Mouse (Mus musculus) neural tube, embryonic 13.5 days (tissue): ENCODE data around the gene Smim15. TPM values are rescaled to one million over a fixed set of nuclear protein-coding genes. Genes with fewer than 3 reads are reported as not detected.

Source experiments
- ATAC-seq: fragments of 200-750 bp; cut with Nextera tagmentation; 2 replicates; pipeline ENCODE4 v1.8.0; 2017; ENCODE audit warnings: low read depth, mild to moderate bottlenecking, moderate TSS enrichment, moderate library complexity
- H3K27ac ChIP-seq: fragments of 300-500 bp; sonication (generic); replicated peaks from 2 replicates; pipeline ENCODE4 v1.5.1; 2015; ENCODE audit warnings: moderate library complexity, mild to moderate bottlenecking, inconsistent platforms
- H3K27me3 ChIP-seq: fragments of 300-500 bp; sonication (generic); 2 replicates; pipeline ENCODE4 v1.6.1; 2015; ENCODE audit warnings: mild to moderate bottlenecking, inconsistent platforms
- H3K36me3 ChIP-seq: fragments of 300-500 bp; sonication (generic); 2 replicates; pipeline ENCODE4 v1.6.1; 2015; ENCODE audit warnings: mild to moderate bottlenecking, inconsistent platforms
- H3K4me1 ChIP-seq: fragments of 300-500 bp; sonication (generic); replicated peaks from 2 replicates; pipeline ENCODE4 v1.6.1; 2015; ENCODE audit warnings: inconsistent platforms
- H3K4me2 ChIP-seq: fragments of 300-500 bp; sonication (generic); 2 replicates; pipeline ENCODE4 v1.6.1; 2015; ENCODE audit warnings: inconsistent platforms, mild to moderate bottlenecking, moderate library complexity
- H3K4me3 ChIP-seq: fragments of 300-500 bp; sonication (generic); 2 replicates; pipeline ENCODE4 v1.5.1; 2015; ENCODE audit warnings: mild to moderate bottlenecking, inconsistent platforms
- H3K9ac ChIP-seq: fragments of 300-500 bp; sonication (generic); 2 replicates; pipeline ENCODE4 v1.6.1; 2015; ENCODE audit warnings: moderate library complexity, mild to moderate bottlenecking, inconsistent platforms
- H3K9me3 ChIP-seq: fragments of 300-500 bp; sonication (generic); 2 replicates; pipeline ENCODE4 v1.6.1; 2016; ENCODE audit warnings: inconsistent platforms
- WGBS: fragments of 180-500 bp; shearing (Covaris S2); methylation state at CpG from one replicate; pipeline ENCODE4 v1.1.7; 2015; 5-methylcytosine and 5-hydroxymethylcytosine counted together
- polyA plus RNA-seq: library from polyadenylated mRNA; unstranded; fragments of >200 nt; fragmentation: Nextera tagmentation; extraction: Ambion mirVana; gene quantifications from 2 replicates; pipeline ENCODE4 v1.2.1, GENCODE M21; 2015

Smim15 gene
- 40.2 and 40.8 TPM in 2 replicates for polyA plus RNA-seq

GRCm38 (mm10) chr13:108044222-108044941 lies at the start of gene Smim15:
Gene Smim15 (plus strand): TSS chr13:108044446.
- peak within 1 kb of the TSS; percentile 94 for H3K27ac ChIP-seq
- peak within 1 kb of the TSS; percentile 64 for H3K4me2 ChIP-seq
- H3K4me3 ChIP-seq: peak within 1 kb of the TSS; percentile 87
- peak; percentile 97 for ATAC-seq
- peaks cover 7% of the 10 kb centered on the region; the same call in 1 of the 2 replicates for H3K36me3 ChIP-seq
- no peaks in the 10 kb centered on the region for H3K27me3 ChIP-seq
- H3K9me3 ChIP-seq: no peaks in the 10 kb centered on the region
- peak within 1 kb of the TSS; percentile 93 for H3K9ac ChIP-seq
- peaks cover 46% of the 10 kb centered on the region for H3K4me1 ChIP-seq
- WGBS: under 1% methylated on average over 71 of the region's 71 CpGs

DNA sequence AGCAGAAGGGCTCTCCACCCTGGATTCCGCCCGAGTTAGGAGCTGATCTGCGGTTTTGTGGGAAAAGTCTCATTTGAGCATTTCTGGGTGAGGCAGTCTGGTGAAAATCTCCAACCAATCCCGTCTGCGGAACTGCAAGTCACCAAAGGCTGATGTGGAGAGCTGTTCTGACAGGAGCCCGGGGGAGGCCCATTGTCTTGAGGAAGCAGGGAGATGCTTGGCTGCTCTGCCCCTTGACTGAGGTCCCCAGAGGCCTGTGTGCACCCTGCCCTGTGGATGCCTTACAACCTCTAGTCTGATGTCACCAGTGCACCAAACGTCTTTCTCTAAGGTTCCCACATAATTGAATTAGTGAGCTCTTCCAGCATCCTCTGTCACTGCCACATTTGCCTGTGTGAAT lies 49.0 kb upstream of the Smim15 start:
- no peaks in the 10 kb centered on the region for H3K9me3 ChIP-seq
- no peak overlapping the region for H3K4me2 ChIP-seq
- ATAC-seq: no peak
- H3K36me3 ChIP-seq: no peaks in the 10 kb centered on the region
- no peak overlapping the region for H3K9ac ChIP-seq
- H3K27me3 ChIP-seq: no peaks in the 10 kb centered on the region
- 63% methylated on average over 7 of the region's 7 CpGs for WGBS
- H3K4me1 ChIP-seq: no peaks in the 10 kb centered on the region
- no peak overlapping the region for H3K4me3 ChIP-seq
- no peak overlapping the region for H3K27ac ChIP-seq

- 95% methylated on average over 3 of the region's 3 CpGs for WGBS
- Histone ChIP-seq H3K9me3 (no peaks in the 10 kb centered on the region), H3K9ac (no peak overlapping the region), H3K27ac (no peak overlapping the region), H3K27me3 (no peaks in the 10 kb centered on the region), H3K4me1 (no peaks in the 10 kb centered on the region), H3K4me3 (no peak overlapping the region), H3K36me3 (no peaks in the 10 kb centered on the region), H3K4me2 (no peak overlapping the region)
- ATAC-seq: no peak
Observed at GRCm38 (mm10) chr13:107996301-107996700, 47.9 kb upstream of the Smim15 start.

DNA sequence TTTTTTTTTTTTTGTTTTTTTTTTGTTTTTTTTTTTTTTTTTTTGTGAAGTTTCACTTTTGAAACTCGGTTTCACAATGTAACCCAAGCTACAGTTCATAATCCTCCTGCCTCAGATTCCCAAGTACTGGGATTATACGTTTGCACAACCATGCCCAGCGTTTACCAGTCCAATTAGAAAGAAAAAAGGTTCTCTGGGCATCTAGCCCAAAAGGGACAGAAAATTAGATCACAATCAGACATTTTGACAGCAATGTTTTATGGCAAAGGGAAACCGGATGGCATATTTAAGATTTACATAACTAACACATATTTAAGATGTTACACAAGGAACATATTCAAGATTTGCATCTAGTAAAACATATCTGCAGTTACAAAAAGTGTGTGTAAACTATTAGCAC lies 36.4 kb upstream of the Smim15 start:
- WGBS: 87% methylated on average over 4 of the region's 4 CpGs
- Histone ChIP-seq H3K4me2 (no peak overlapping the region), H3K27ac (no peak overlapping the region), H3K36me3 (no peaks in the 10 kb centered on the region), H3K4me3 (no peak overlapping the region), H3K9me3 (no peaks in the 10 kb centered on the region), H3K9ac (no peak overlapping the region), H3K4me1 (no peaks in the 10 kb centered on the region), H3K27me3 (no peaks in the 10 kb centered on the region)
- no peak for ATAC-seq

DNA sequence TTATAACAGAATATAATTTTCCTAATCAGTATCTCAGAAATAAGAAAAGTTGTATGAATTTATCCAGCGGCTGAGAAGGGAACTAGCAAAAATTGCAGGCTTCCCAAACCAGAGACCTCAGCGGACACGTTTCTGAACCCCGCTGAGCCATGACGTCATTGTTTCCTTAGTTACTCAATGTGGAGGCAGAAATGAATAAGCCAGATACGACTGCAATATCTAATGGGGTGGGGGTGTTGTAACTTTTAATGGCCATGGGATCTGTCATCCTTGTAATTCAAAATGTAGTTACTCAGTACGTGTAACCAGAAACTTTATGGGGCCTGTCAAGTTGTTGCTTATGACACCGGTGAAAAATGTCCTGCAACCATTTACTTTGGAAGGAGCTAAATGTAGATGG lies 31.1 kb upstream of the Smim15 start:
- no peak for ATAC-seq
- H3K4me1 ChIP-seq: no peaks in the 10 kb centered on the region
- H3K27me3 ChIP-seq: no peaks in the 10 kb centered on the region

DNA sequence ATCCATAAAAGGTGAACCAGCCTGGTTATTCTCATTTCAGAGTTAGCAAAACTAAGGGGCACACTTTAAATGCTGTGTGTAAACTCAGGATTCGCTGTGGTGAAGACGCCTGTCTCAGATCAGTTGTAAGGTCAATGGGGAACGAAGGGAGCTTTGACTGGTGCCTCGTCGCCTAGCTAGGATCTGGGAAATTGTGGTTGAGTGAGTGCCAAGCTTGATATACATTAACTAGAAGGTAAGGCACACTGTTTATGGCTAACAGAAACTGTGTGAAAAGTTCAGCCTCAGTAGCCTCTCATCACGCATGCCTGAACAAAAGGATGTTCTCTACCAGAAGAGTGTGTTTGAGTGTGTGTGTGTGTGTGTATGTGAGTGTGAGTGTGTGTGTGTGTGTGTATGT lies 30.4 kb upstream of the Smim15 start:
- WGBS: 90% methylated on average over 6 of the region's 6 CpGs

More for the DNA sequence above, 31.1 kb upstream of the Smim15 start:
- Histone ChIP-seq H3K9ac (no peak overlapping the region), H3K9me3 (no peaks in the 10 kb centered on the region), H3K36me3 (no peaks in the 10 kb centered on the region), H3K27ac (no peak overlapping the region), H3K4me3 (no peak overlapping the region), H3K4me2 (no peak overlapping the region)
- 80% methylated on average over 8 of the region's 8 CpGs for WGBS

DNA sequence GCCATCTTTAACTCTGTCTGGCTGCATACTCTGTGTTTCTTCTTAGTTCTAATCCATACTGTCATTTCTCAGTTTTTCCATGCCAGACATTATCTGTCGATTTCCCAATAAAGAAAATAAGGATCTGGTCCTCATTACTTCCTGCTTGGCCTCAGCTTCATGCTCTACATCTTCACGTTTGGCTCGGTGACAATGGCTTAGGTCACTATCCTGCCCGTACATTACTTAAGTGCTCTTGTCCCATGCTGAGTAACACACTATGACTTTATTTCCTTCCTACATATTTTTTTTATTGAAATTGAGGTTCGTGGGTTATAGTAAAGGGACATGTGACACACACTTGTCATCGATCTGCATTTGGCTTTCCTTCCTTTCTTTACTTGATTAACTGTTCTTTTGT lies 29.1 kb upstream of the Smim15 start:
- H3K9ac ChIP-seq: no peak overlapping the region
- ATAC-seq: no peak

More for the DNA sequence above, 30.4 kb upstream of the Smim15 start:
- Histone ChIP-seq H3K4me1 (no peaks in the 10 kb centered on the region), H3K9me3 (no peaks in the 10 kb centered on the region), H3K27ac (no peak overlapping the region), H3K27me3 (no peaks in the 10 kb centered on the region), H3K4me3 (no peak overlapping the region), H3K9ac (no peak overlapping the region), H3K4me2 (no peak overlapping the region), H3K36me3 (no peaks in the 10 kb centered on the region)
- ATAC-seq: no peak

GRCm38 (mm10) chr13:108017349-108017748 lies 26.9 kb upstream of the Smim15 start:
- ATAC-seq: no peak
- no peaks in the 10 kb centered on the region for H3K4me1 ChIP-seq
- 83% methylated on average over 6 of the region's 6 CpGs for WGBS
- H3K9me3 ChIP-seq: no peaks in the 10 kb centered on the region
- H3K27ac ChIP-seq: no peak overlapping the region
- no peak overlapping the region for H3K4me2 ChIP-seq
- no peaks in the 10 kb centered on the region for H3K27me3 ChIP-seq
- H3K36me3 ChIP-seq: no peaks in the 10 kb centered on the region
- no peak overlapping the region for H3K4me3 ChIP-seq
- H3K9ac ChIP-seq: no peak overlapping the region

More for the DNA sequence above, 29.1 kb upstream of the Smim15 start:
- Histone ChIP-seq H3K9me3 (no peaks in the 10 kb centered on the region), H3K4me2 (no peak overlapping the region), H3K27ac (no peak overlapping the region), H3K4me1 (no peaks in the 10 kb centered on the region), H3K4me3 (no peak overlapping the region), H3K27me3 (no peaks in the 10 kb centered on the region), H3K36me3 (no peaks in the 10 kb centered on the region)
- 88% methylated on average over 6 of the region's 6 CpGs for WGBS

GRCm38 (mm10) chr13:108025802-108026201 lies 18.4 kb upstream of the Smim15 start:
- no peak overlapping the region for H3K9ac ChIP-seq
- no peak overlapping the region for H3K27ac ChIP-seq
- H3K4me3 ChIP-seq: no peak overlapping the region
- no peak overlapping the region for H3K4me2 ChIP-seq
- whole genome bisulfite sequencing: 67% methylated on average over 3 of the region's 3 CpGs
- H3K4me1 ChIP-seq: no peaks in the 10 kb centered on the region
- ATAC-seq: no peak
- no peaks in the 10 kb centered on the region for H3K27me3 ChIP-seq
- H3K36me3 ChIP-seq: no peaks in the 10 kb centered on the region
- no peaks in the 10 kb centered on the region for H3K9me3 ChIP-seq

- H3K36me3 ChIP-seq: no peaks in the 10 kb centered on the region
- H3K4me3 ChIP-seq: no peak overlapping the region
- 94% methylated on average over 4 of the region's 4 CpGs for WGBS
- no peak overlapping the region for H3K4me2 ChIP-seq
- no peak overlapping the region for H3K27ac ChIP-seq
- no peaks in the 10 kb centered on the region for H3K27me3 ChIP-seq
- no peak overlapping the region for H3K9ac ChIP-seq
- H3K4me1 ChIP-seq: no peaks in the 10 kb centered on the region
- no peaks in the 10 kb centered on the region for H3K9me3 ChIP-seq
- ATAC-seq: no peak
Observed at GRCm38 (mm10) chr13:108032789-108033188, 11.5 kb upstream of the Smim15 start.

DNA sequence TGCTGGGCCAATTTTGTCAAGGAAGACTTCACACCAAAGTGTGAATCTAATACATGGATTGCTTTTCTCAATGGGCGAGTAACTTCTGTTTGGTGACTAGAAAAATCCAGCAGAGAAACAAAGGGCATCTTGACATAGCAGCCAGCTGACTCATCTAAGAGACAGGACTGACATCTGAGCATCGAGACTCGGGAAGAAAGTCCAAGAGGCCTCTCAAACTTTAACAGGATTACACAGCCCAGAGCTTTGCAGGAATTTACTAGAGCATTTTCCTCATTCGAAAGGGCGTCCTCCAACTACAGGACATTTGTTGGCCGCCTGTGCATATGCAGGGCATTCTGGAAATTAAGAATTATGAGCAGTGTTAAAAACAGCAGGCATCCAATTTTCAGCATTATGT lies 4.9 kb upstream of the Smim15 start:
- Histone ChIP-seq H3K4me3 (no peak overlapping the region), H3K9ac (no peak overlapping the region), H3K9me3 (no peaks in the 10 kb centered on the region), H3K27ac (no peak overlapping the region), H3K4me2 (no peak overlapping the region), H3K4me1 (peaks cover 32% of the 10 kb centered on the region), H3K27me3 (no peaks in the 10 kb centered on the region), H3K36me3 (no peaks in the 10 kb centered on the region)
- ATAC-seq: no peak
- 77% methylated on average over 6 of the region's 6 CpGs for WGBS

DNA sequence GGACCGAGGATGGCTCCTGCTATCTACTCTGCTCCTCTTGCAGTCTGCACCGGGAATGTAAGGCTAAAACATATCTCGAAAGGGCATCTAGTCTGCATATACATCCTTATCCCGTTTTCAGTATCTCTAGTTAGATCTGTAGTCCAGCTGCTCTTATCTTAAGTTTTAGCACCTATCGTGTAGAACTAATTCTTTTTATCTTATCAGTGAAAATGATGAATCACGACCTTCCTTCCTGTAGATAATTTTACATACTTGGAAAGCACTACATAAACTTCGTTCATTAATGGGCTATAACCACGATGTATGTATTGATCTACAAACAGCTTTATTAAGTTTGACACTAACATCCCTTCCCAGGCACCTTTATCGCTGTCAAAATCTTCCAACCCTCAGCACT lies 4.3 kb upstream of the Smim15 start:
- Histone ChIP-seq H3K9ac (no peak overlapping the region), H3K4me2 (no peak overlapping the region), H3K27ac (no peak overlapping the region), H3K4me3 (no peak overlapping the region), H3K27me3 (no peaks in the 10 kb centered on the region), H3K36me3 (no peaks in the 10 kb centered on the region), H3K4me1 (peaks cover 34% of the 10 kb centered on the region), H3K9me3 (no peaks in the 10 kb centered on the region)
- 88% methylated on average over 9 of the region's 9 CpGs for WGBS
- no peak for ATAC-seq

GRCm38 (mm10) chr13:108040451-108040850 lies 3.8 kb upstream of the Smim15 start:
- WGBS: 51% methylated on average over 3 of the region's 3 CpGs
- no peaks in the 10 kb centered on the region for H3K36me3 ChIP-seq
- no peak for ATAC-seq
- H3K4me3 ChIP-seq: no peak overlapping the region
- no peaks in the 10 kb centered on the region for H3K9me3 ChIP-seq
- H3K4me2 ChIP-seq: no peak overlapping the region
- H3K4me1 ChIP-seq: peaks cover 38% of the 10 kb centered on the region
- no peak overlapping the region for H3K27ac ChIP-seq
- no peak overlapping the region for H3K9ac ChIP-seq
- no peaks in the 10 kb centered on the region for H3K27me3 ChIP-seq
